Mouse (Mus musculus) G1E (cell line): Measurements from ENCODE around the gene Mapt.

Source experiments
- CTCF ChIP-seq: IDR thresholded peaks from 2 replicates; pipeline ENCODE4 v1.5.1; 2012; ENCODE audit warnings: low read depth, low read length, inconsistent platforms, mixed read lengths
- GATA1 ChIP-seq: IDR thresholded peaks from 2 replicates; pipeline ENCODE4 v1.6.1; 2012; ENCODE audit warnings: borderline replicate concordance, low read length, inconsistent platforms, mixed read lengths
- POLR2AphosphoS5 ChIP-seq: IDR thresholded peaks from 2 replicates; pipeline ENCODE4 v1.6.1; 2012; ENCODE audit warnings: low read depth, low read length, inconsistent platforms; ENCODE audit not compliant: insufficient replicate concordance
- TAL1 ChIP-seq: conservative IDR thresholded peaks from 2 replicates; pipeline ENCODE4 v1.6.1; 2012; ENCODE audit warnings: low read depth, low read length, inconsistent platforms, mixed read lengths

DNA sequence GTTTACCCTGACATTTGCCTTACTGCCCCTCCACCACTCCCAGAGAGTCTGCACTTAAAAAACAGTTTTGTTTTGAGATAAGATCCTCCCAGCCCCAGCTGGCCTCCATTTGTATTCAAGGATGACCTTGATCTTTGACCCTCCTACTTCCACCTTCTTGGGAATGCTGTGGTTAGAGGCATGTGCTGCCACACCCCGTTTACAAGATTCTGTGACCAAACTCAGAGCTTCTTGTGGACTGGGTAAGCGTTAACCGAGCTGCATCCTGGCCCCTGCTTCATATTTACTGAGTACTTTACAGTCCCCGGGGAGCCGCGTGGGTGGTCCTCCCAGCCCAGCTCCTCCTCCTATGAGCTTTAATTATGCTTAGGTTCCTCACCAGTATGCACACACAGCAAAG, 64.5 kb downstream of the Mapt start:
- TF ChIP-seq CTCF (no peak), GATA1 (no peak), TAL1 (no peak), POLR2AphosphoS5 (no peak)
